Mouse (Mus musculus) testis, adult 2 months (tissue): Measurements from ENCODE around the gene Gls2.

ENCODE experiments used
- CTCF ChIP-seq: fragments of 200-500 bp; IDR thresholded peaks from 2 replicates; pipeline ENCODE4 v1.5.1; 2012; ENCODE audit warnings: low read depth, mild to moderate bottlenecking, inconsistent platforms, low read length, moderate library complexity; ENCODE audit not compliant: control insufficient read depth, insufficient read depth, insufficient replicate concordance
- POLR2A ChIP-seq: fragments of 200-500 bp; IDR thresholded peaks from 2 replicates; pipeline ENCODE4 v1.6.1; 2012; ENCODE audit warnings: low read depth, mild to moderate bottlenecking, inconsistent platforms, low read length, moderate library complexity; ENCODE audit not compliant: control insufficient read depth

DNA sequence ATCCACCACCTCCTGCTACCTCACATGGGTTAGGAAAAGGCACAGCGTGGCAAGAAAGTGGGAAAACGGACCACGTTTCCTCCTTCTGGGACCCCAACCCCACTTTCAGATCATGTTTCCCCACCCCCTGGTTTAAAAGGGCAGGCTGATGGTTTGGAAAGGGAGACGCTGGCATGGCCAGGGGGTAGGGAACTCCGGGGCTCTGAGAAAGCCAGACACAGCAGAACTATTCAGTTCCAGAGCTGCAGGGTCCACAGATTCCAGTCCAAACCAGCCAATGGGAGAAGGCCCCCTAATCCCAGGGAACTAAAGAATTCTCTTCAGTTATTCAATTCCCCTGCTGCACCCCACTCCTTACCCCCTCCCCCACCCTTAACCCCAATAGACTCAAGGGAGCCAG is 30.8 kb downstream of the Gls2 start:
- TF ChIP-seq POLR2A = no peak
- no peak for TF ChIP-seq CTCF
